8 mouse cellular contexts compared by ENCODE assay signal in the genomic region with DNA sequence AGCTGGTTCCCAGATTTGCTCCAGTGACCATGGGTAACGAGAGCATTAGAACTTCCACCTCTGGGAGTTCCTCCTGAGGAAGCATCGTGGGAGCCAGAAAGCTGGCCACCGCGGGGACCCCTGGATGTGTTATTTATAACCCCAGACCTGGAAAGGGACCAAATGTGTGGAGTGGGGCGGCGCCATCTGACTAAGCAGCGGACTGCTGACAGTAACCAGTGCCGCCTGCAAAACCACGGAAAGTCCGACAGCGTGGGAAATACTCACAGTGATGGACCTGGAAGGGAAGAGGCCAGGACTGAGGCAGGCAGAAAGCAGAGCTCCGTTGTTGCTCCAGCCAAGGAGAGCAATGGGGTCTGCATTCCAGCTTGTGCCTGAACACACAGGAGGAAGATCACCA. TPM values are rescaled to one million over a fixed set of nuclear protein-coding genes. Genes with fewer than 3 reads are reported as not detected.
A peak's percentile ranks its signal among the peaks of the same experiment; 100 is the strongest.
DNase-seq lines count a peak whose midpoint lies in the region; ATAC-seq and TF ChIP-seq lines count a peak whose summit lies in the region.

A gene (minus strand): TSS at position 389 of the 400 bp plus-strand sequence.

- WGBS in hindbrain, postnatal 0 days: 22% methylated on average over 12 of the region's 12 CpGs
- 35% methylated on average over 12 of the region's 12 CpGs for WGBS in neural tube, embryonic 13.5 days

- no peak within 1 kb of the TSS for H3K9ac ChIP-seq in hindbrain, postnatal 0 days (replicated peaks; ENCODE audit: low read length)
- H3K9ac ChIP-seq in neural tube, embryonic 13.5 days: 0 out of 2 replicates have a peak within 1 kb of the TSS, but pooled peaks have one; percentile 26

- peak; percentile 45 for DNase-seq in embryo, embryonic 10 days (ENCODE audit: low spot score)
- no peak for DNase-seq in embryo, embryonic 9.5 days (ENCODE audit: extremely low spot score)
- peak in 1 of 2 experiments; percentile 46 for DNase-seq in adrenal gland, postnatal 36 days
- DNase-seq in gastrocnemius, postnatal 36 days: peak; percentile 54 to 59
- peak; percentile 75 for DNase-seq in hindbrain, postnatal 0 days (ENCODE audit: low spot score)
- DNase-seq in left cerebral cortex, postnatal 4 days: no peak
- no peak for DNase-seq in ovary, postnatal 36 days (ENCODE audit: low spot score)

- 0 out of 2 replicates have a peak, but pooled peaks cover 12% of the 10 kb centered on the region for H3K4me1 ChIP-seq in hindbrain, postnatal 0 days (ENCODE audit: insufficient read depth, low read length)
- peaks cover 32% of the 10 kb centered on the region for H3K4me1 ChIP-seq in neural tube, embryonic 13.5 days (replicated peaks)

- no peaks in the 10 kb centered on the region for H3K9me3 ChIP-seq in hindbrain, postnatal 0 days (ENCODE audit: low read length)
- H3K9me3 ChIP-seq in neural tube, embryonic 13.5 days: no peaks in the 10 kb centered on the region

- peak within 1 kb of the TSS; percentile 60; the same call in 1 of the 2 replicates for H3K27ac ChIP-seq in hindbrain, postnatal 0 days
- peak within 1 kb of the TSS; percentile 43 for H3K27ac ChIP-seq in neural tube, embryonic 13.5 days (replicated peaks)

- no peaks in the 10 kb centered on the region for H3K27me3 ChIP-seq in hindbrain, postnatal 0 days (ENCODE audit: insufficient read depth, low read length)
- H3K27me3 ChIP-seq in neural tube, embryonic 13.5 days: no peaks in the 10 kb centered on the region

- peak; percentile 80 for ATAC-seq in hindbrain, postnatal 0 days
- ATAC-seq in neural tube, embryonic 13.5 days (ENCODE audit: low read depth): peak; percentile 51; the same call in 1 of the 2 replicates

- H3K4me3 ChIP-seq in hindbrain, postnatal 0 days (ENCODE audit: low read length): no peak within 1 kb of the TSS
- no peak within 1 kb of the TSS for H3K4me3 ChIP-seq in neural tube, embryonic 13.5 days

- peak within 1 kb of the TSS; percentile 21; the same call in 1 of the 2 replicates for H3K4me2 ChIP-seq in hindbrain, postnatal 0 days (ENCODE audit: low read depth, low read length)
- 0 out of 2 replicates have a peak within 1 kb of the TSS, but pooled peaks have one; percentile 21 for H3K4me2 ChIP-seq in neural tube, embryonic 13.5 days

- intact Hi-C loops in gastrocnemius, postnatal 36 days (cut with DNase I): no loop called here
- intact Hi-C loops in left cerebral cortex, postnatal 4 days (cut with DNase I): no loop called here

- H3K36me3 ChIP-seq in hindbrain, postnatal 0 days (ENCODE audit: insufficient read depth, low read length): no peaks in the 10 kb centered on the region
- no peaks in the 10 kb centered on the region for H3K36me3 ChIP-seq in neural tube, embryonic 13.5 days

- TF ChIP-seq CTCF in hindbrain, postnatal 0 days (IDR thresholded peaks at IDR 0.05; ENCODE audit: low read depth): no peak

RNA-seq across cellular contexts. Expression of the gene that starts here (rescaled TPM):
- total RNA-seq in adrenal gland, postnatal 36 days (2021): 10 to 100 TPM; 17.5 to 25.5 TPM
- total RNA-seq in gastrocnemius, postnatal 36 days (2021): 1 to 10 TPM; 7.7 to 8.0 TPM
- 75.2 and 75.9 TPM in 2 replicates for total RNA-seq in hindbrain, postnatal 0 days (2014; rRNA removed)
- polyA plus RNA-seq in hindbrain, postnatal 0 days (2015; fragmentation: Nextera tagmentation; extraction: Ambion mirVana): 9.2 and 10.0 TPM in 2 replicates
- 10 to 100 TPM; 39.5 to 42.1 TPM for total RNA-seq in left cerebral cortex, postnatal 4 days (2021)
- 19.3 and 20.5 TPM in 2 replicates for polyA plus RNA-seq in neural tube, embryonic 13.5 days (2015; fragmentation: Nextera tagmentation; extraction: Ambion mirVana)

Comparison
In these comparisons a context has a peak if more than half of its experiments do, and no peak if none do; other contexts are left out.
1. DNase-seq: peak in embryo, embryonic 10 days (single experiment), gastrocnemius, postnatal 36 days (2 of 2) and hindbrain, postnatal 0 days (single experiment); none in embryo, embryonic 9.5 days (single experiment), left cerebral cortex, postnatal 4 days (single experiment) and ovary, postnatal 36 days (single experiment).